Mouse (Mus musculus) embryonic fibroblast, embryonic 13.5 days (primary cell): Measurements from ENCODE around the gene Kif1b.

Experiments
- CTCF ChIP-seq: IDR thresholded peaks from 2 replicates; pipeline ENCODE4 v1.5.1; 2011; ENCODE audit warnings: mild to moderate bottlenecking, control low read depth, low read length, moderate library complexity, borderline replicate concordance; ENCODE audit not compliant: insufficient read depth
- POLR2A ChIP-seq: IDR thresholded peaks from 2 replicates; pipeline ENCODE4 v1.6.1; 2011; ENCODE audit warnings: low read depth, mild to moderate bottlenecking, control low read depth, low read length, moderate library complexity

DNA sequence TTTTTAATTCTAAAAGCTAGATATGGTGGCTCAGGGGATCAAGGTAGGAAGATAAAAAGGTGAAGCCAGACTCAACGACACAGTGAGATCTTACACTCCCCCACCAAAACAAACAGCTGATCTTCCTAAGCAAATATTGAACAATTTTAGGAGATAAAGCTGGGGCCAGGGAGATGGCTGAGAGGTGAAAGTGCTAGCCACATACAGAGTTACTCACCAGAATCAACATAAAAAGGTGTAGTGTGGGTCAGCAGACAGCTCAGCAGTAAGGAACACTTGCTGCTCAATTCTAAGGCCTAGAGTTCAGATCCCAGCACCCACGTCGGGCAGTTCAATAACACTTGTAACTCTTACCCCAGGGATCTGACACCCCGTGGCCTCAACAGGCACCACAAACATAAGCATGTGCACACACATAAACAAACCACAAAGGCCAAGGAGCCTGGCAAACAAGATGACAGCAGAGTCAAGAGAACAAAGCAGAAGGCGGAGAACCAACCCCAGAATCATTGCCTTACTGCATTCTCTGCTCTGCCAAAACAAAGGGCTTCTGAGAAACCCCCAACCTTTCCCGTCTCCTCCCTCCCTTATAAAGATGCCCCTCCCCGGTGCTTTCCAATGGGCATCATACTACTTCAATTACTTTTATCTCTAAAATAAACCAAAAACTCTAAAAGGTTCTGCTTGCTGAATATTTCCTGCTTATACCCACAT, 25.3 kb downstream of the Kif1b start:
- TF ChIP-seq POLR2A (no peak), CTCF (no peak)
